Mouse (Mus musculus): ENCODE measurements at regions not wholly inside any gene's neighbourhood (a gene's known extent, or its start where the extent isn't known, plus 50 kb on each side); places are given as distances from the start of the nearest gene placed in this dataset.

DNA sequence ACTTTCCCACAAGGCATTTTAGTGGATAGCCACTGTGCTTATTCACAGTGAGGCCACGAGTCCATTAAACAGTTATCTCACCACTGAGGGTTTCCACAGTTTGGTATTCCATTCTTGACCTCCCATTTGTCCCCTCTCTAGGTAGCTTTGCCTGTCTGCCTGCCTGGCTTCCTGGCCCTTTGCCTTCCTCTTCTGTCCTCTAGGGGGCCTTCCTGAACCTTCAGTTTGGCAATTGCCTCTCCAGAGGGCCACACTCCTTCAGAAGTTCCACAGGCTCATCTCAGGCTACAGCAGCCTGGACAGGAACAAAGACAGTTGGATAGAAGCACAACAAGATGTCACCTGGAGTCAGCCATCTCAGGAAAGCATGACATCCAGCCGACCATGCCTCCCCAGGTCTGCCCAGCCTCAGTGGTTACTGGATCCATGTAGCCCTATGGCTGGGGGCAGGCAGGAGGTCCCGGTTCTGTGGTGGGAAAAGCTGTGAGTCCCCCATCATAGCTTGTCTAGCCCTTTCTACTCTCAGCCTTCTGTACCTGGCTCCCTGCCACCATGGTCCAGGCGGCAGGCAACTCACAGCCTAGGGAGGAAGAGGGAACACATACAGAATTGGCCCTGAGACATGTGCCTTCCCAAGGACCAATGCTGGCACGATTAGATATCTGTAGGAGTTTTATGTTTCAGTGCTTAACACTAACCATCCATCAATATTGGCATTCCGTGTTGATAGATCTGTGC is 76.0 kb upstream of the Mki67 start:
- H3K27me3 ChIP-seq (replicated peaks; ENCODE audit: control insufficient read depth, insufficient read depth, low read length), result no peaks in the 10 kb centered on the region
- H3K36me3 ChIP-seq (ENCODE audit: control insufficient read depth, insufficient read depth, low read length), result no peaks in the 10 kb centered on the region
- no peaks in the 10 kb centered on the region for H3K9me3 ChIP-seq (ENCODE audit: control insufficient read depth, low read length)
- ATAC-seq (ENCODE audit: low read depth) (no peak), DNase-seq (ENCODE audit: low spot score) (no peak)
- WGBS, result 76% methylated on average over 6 of the region's 6 CpGs
- H3K4me3 ChIP-seq (ENCODE audit: low read depth, low read length), result no peak overlapping the region
- no peak overlapping the region for H3K4me2 ChIP-seq (ENCODE audit: low read depth, low read length)
- no peak overlapping the region for H3K9ac ChIP-seq (ENCODE audit: low read depth, low read length)
- H3K4me1 ChIP-seq (ENCODE audit: control insufficient read depth, insufficient read depth, low read length), result no peaks in the 10 kb centered on the region; the same call in 1 of the 2 replicates
- no peak overlapping the region for H3K27ac ChIP-seq (replicated peaks; ENCODE audit: low read depth, low read length)

- Histone ChIP-seq H3K27me3 (replicated peaks; ENCODE audit: control insufficient read depth, insufficient read depth, low read length) (no peaks in the 10 kb centered on the region), H3K9ac (ENCODE audit: low read depth, low read length) (no peak overlapping the region), H3K9me3 (ENCODE audit: control insufficient read depth, low read length) (no peaks in the 10 kb centered on the region), H3K27ac (replicated peaks; ENCODE audit: low read depth, low read length) (no peak overlapping the region), H3K4me3 (ENCODE audit: low read depth, low read length) (no peak overlapping the region), H3K4me1 (ENCODE audit: control insufficient read depth, insufficient read depth, low read length) (no peaks in the 10 kb centered on the region; the same call in 1 of the 2 replicates), H3K4me2 (ENCODE audit: low read depth, low read length) (no peak overlapping the region), H3K36me3 (ENCODE audit: control insufficient read depth, insufficient read depth, low read length) (no peaks in the 10 kb centered on the region)
- DNase-seq (ENCODE audit: low spot score) (no peak), ATAC-seq (ENCODE audit: low read depth) (no peak)
- 43% methylated on average over 8 of the region's 8 CpGs for WGBS
Measured at GRCm38 (mm10) chr7:135792918-135793317, 76.8 kb upstream of the Mki67 start.

- 38% methylated on average over 7 of the region's 7 CpGs for WGBS
- no peak overlapping the region for H3K4me3 ChIP-seq (ENCODE audit: low read depth, low read length)
- no peaks in the 10 kb centered on the region for H3K27me3 ChIP-seq (replicated peaks; ENCODE audit: control insufficient read depth, insufficient read depth, low read length)
- peak overlapping the region; percentile 19 for H3K27ac ChIP-seq (replicated peaks; ENCODE audit: low read depth, low read length)
- DNase-seq (ENCODE audit: low spot score) (no peak), ATAC-seq (ENCODE audit: low read depth) (no peak)
- no peaks in the 10 kb centered on the region for H3K36me3 ChIP-seq (ENCODE audit: control insufficient read depth, insufficient read depth, low read length)
- H3K9ac ChIP-seq (ENCODE audit: low read depth, low read length), result no peak overlapping the region
- no peak overlapping the region for H3K4me2 ChIP-seq (ENCODE audit: low read depth, low read length)
- H3K4me1 ChIP-seq (ENCODE audit: control insufficient read depth, insufficient read depth, low read length), result no peaks in the 10 kb centered on the region; the same call in 1 of the 2 replicates
- no peaks in the 10 kb centered on the region for H3K9me3 ChIP-seq (ENCODE audit: control insufficient read depth, low read length)
Measured at GRCm38 (mm10) chr7:135794238-135794637, 78.1 kb upstream of the Mki67 start.

GRCm38 (mm10) chr7:135794679-135795078 is 78.5 kb upstream of the Mki67 start:
- Histone ChIP-seq H3K36me3 (ENCODE audit: control insufficient read depth, insufficient read depth, low read length) (no peaks in the 10 kb centered on the region), H3K4me1 (ENCODE audit: control insufficient read depth, insufficient read depth, low read length) (no peaks in the 10 kb centered on the region; the same call in 1 of the 2 replicates), H3K9me3 (ENCODE audit: control insufficient read depth, low read length) (no peaks in the 10 kb centered on the region), H3K27me3 (replicated peaks; ENCODE audit: control insufficient read depth, insufficient read depth, low read length) (no peaks in the 10 kb centered on the region), H3K9ac (ENCODE audit: low read depth, low read length) (no peak overlapping the region), H3K27ac (replicated peaks; ENCODE audit: low read depth, low read length) (no peak overlapping the region), H3K4me3 (ENCODE audit: low read depth, low read length) (no peak overlapping the region), H3K4me2 (ENCODE audit: low read depth, low read length) (no peak overlapping the region)
- ATAC-seq (ENCODE audit: low read depth) (no peak), DNase-seq (ENCODE audit: low spot score) (no peak)
- WGBS, result 48% methylated on average over 2 of the region's 2 CpGs

DNA sequence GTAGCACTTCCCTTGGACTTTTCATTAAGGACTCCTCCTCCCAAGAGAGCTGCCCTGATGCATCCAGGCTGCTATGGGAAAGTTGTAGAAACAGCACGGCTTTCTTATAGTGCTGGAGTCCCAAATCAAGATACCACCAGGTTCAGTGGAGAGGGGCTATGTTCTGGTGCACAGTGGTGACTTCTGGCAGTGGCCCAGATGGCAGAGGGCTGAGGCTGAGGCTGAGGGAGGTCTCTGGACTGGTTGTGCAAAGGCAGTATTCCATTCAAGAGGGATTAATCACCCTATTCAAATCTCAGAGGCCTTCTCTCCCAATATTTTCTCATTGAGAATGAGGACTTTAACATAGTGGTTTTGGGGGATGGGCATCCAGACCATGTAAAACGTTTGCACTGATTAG is 82.3 kb upstream of the Mki67 start:
- Histone ChIP-seq H3K4me1 (ENCODE audit: control insufficient read depth, insufficient read depth, low read length) (peaks cover 3% of the 10 kb centered on the region), H3K27ac (replicated peaks; ENCODE audit: low read depth, low read length) (no peak overlapping the region), H3K4me2 (ENCODE audit: low read depth, low read length) (no peak overlapping the region), H3K9ac (ENCODE audit: low read depth, low read length) (no peak overlapping the region), H3K9me3 (ENCODE audit: control insufficient read depth, low read length) (no peaks in the 10 kb centered on the region), H3K36me3 (ENCODE audit: control insufficient read depth, insufficient read depth, low read length) (no peaks in the 10 kb centered on the region), H3K4me3 (ENCODE audit: low read depth, low read length) (no peak overlapping the region), H3K27me3 (replicated peaks; ENCODE audit: control insufficient read depth, insufficient read depth, low read length) (no peaks in the 10 kb centered on the region)
- DNase-seq (ENCODE audit: low spot score), result no peak
- WGBS, result 35% methylated on average over 2 of the region's 2 CpGs
- ATAC-seq (ENCODE audit: low read depth), result no peak

GRCm38 (mm10) chr7:135802598-135803121 is 86.5 kb upstream of the Mki67 start:
- no peaks in the 10 kb centered on the region for H3K36me3 ChIP-seq (ENCODE audit: control insufficient read depth, insufficient read depth, low read length)
- no peak overlapping the region for H3K4me3 ChIP-seq (ENCODE audit: low read depth, low read length)
- DNase-seq (ENCODE audit: low spot score), result no peak
- H3K4me2 ChIP-seq (ENCODE audit: low read depth, low read length), result no peak overlapping the region
- 74% methylated on average over 15 of the region's 15 CpGs for whole genome bisulfite sequencing
- no peaks in the 10 kb centered on the region for H3K27me3 ChIP-seq (replicated peaks; ENCODE audit: control insufficient read depth, insufficient read depth, low read length)
- peaks cover 3% of the 10 kb centered on the region; the same call in 1 of the 2 replicates for H3K4me1 ChIP-seq (ENCODE audit: control insufficient read depth, insufficient read depth, low read length)
- no peak for ATAC-seq (ENCODE audit: low read depth)
- no peak overlapping the region for H3K27ac ChIP-seq (replicated peaks; ENCODE audit: low read depth, low read length)
- H3K9me3 ChIP-seq (ENCODE audit: control insufficient read depth, low read length), result no peaks in the 10 kb centered on the region
- no peak overlapping the region for H3K9ac ChIP-seq (ENCODE audit: low read depth, low read length)

DNA sequence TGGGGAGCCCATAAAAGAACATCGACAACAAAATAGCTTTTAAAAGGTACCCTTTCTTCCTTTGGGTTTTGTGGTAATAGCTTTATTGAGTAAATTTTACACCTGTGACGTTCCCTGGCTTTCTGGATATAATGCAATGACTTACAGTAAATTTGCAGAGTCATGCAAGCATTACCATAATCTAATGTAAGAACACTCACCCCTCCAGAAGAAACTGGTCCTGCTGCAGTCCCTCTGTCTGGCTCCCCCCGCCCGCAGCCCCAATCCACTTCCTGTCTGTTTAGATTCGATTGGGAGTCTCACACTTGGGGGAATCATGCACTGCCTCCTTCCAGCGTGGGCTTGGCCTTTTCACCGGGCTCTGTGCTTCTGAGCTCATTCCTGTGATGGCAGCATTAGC is 88.6 kb upstream of the Mki67 start:
- no peaks in the 10 kb centered on the region for H3K36me3 ChIP-seq (ENCODE audit: control insufficient read depth, insufficient read depth, low read length)
- H3K9me3 ChIP-seq (ENCODE audit: control insufficient read depth, low read length), result no peaks in the 10 kb centered on the region
- H3K4me1 ChIP-seq (ENCODE audit: control insufficient read depth, insufficient read depth, low read length), result peaks cover 3% of the 10 kb centered on the region; the same call in 1 of the 2 replicates
- no peak overlapping the region for H3K4me3 ChIP-seq (ENCODE audit: low read depth, low read length)
- no peak overlapping the region for H3K4me2 ChIP-seq (ENCODE audit: low read depth, low read length)
- H3K27ac ChIP-seq (replicated peaks; ENCODE audit: low read depth, low read length), result no peak overlapping the region
- WGBS, result 36% methylated on average over 7 of the region's 7 CpGs
- DNase-seq (ENCODE audit: low spot score), result no peak
- H3K9ac ChIP-seq (ENCODE audit: low read depth, low read length), result no peak overlapping the region
- H3K27me3 ChIP-seq (replicated peaks; ENCODE audit: control insufficient read depth, insufficient read depth, low read length), result no peaks in the 10 kb centered on the region
- no peak for ATAC-seq (ENCODE audit: low read depth)

- no peak overlapping the region for H3K4me3 ChIP-seq (ENCODE audit: low read depth, low read length)
- H3K9ac ChIP-seq (ENCODE audit: low read depth, low read length), result no peak overlapping the region
- peaks cover 4% of the 10 kb centered on the region for H3K4me1 ChIP-seq (ENCODE audit: control insufficient read depth, insufficient read depth, low read length)
- no peaks in the 10 kb centered on the region for H3K9me3 ChIP-seq (ENCODE audit: control insufficient read depth, low read length)
- WGBS, result 76% methylated on average over 8 of the region's 8 CpGs
- DNase-seq (ENCODE audit: low spot score) (no peak), ATAC-seq (ENCODE audit: low read depth) (no peak)
- H3K27me3 ChIP-seq (replicated peaks; ENCODE audit: control insufficient read depth, insufficient read depth, low read length), result no peaks in the 10 kb centered on the region
- no peak overlapping the region for H3K4me2 ChIP-seq (ENCODE audit: low read depth, low read length)
- H3K36me3 ChIP-seq (ENCODE audit: control insufficient read depth, insufficient read depth, low read length), result no peaks in the 10 kb centered on the region
- no peak overlapping the region for H3K27ac ChIP-seq (replicated peaks; ENCODE audit: low read depth, low read length)
Measured at GRCm38 (mm10) chr7:135806139-135806538, 90.0 kb upstream of the Mki67 start.

DNA sequence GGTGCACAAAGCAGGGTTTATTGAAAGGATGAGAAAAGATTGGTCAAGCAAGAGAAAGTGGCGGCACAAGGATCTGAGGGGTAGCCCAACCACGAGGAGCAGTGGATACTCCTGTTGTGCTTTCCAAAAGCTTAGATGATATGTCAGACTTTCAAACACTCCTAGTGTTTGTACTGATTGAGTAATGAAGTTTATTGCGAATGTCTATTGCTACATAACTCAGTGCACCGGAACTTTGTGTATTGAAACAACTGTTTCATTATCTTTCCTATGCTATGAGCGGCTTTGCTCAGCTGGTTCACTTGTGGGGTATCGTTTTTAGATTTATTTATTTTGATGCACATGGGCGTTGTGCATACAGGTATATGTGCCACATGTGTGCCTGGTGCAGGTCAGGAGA is 90.5 kb upstream of the Mki67 start:
- Histone ChIP-seq H3K36me3 (ENCODE audit: control insufficient read depth, insufficient read depth, low read length) (no peaks in the 10 kb centered on the region), H3K4me1 (ENCODE audit: control insufficient read depth, insufficient read depth, low read length) (peaks cover 7% of the 10 kb centered on the region), H3K4me2 (ENCODE audit: low read depth, low read length) (no peak overlapping the region), H3K27ac (replicated peaks; ENCODE audit: low read depth, low read length) (no peak overlapping the region), H3K9me3 (ENCODE audit: control insufficient read depth, low read length) (no peaks in the 10 kb centered on the region), H3K27me3 (replicated peaks; ENCODE audit: control insufficient read depth, insufficient read depth, low read length) (no peaks in the 10 kb centered on the region), H3K9ac (ENCODE audit: low read depth, low read length) (no peak overlapping the region), H3K4me3 (ENCODE audit: low read depth, low read length) (no peak overlapping the region)
- DNase-seq (ENCODE audit: low spot score), result no peak
- WGBS, result 92% methylated on average over 7 of the region's 7 CpGs
- ATAC-seq (ENCODE audit: low read depth), result no peak
